Mouse (Mus musculus) frontal cortex, postnatal 14 days (tissue): ENCODE measurements at regions not wholly inside any gene's neighbourhood (a gene's known extent, or its start where the extent isn't known, plus 50 kb on each side); places are given as distances from the start of the nearest gene placed in this dataset.

ENCODE experiments used
- DNase-seq, 2 experiments: peaks; one replicate each; pipeline ENCODE4 v3.0.0; 2022; ENCODE audit warnings: low spot score in 2 of 2

DNA sequence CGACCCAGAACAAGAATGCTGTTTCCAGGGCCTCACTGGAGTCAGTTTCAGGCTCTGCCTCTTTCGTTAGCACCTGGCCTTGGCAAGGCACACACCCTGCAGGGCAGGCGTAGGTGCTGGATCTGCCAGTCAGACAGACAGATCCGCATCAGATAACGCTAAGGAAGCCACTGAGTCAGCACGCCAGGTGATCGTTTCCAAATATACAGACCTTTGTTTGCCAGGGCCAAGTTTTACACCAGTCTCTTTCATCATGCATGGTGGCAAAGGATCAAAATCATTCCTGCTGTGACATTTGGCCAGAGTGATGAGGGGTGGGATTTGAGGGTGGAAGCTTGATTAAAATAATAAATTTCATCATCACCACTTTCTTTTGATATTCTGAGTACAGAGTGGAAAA is 411.0 kb downstream of the Ofcc1 start:
- no peak for DNase-seq

DNA sequence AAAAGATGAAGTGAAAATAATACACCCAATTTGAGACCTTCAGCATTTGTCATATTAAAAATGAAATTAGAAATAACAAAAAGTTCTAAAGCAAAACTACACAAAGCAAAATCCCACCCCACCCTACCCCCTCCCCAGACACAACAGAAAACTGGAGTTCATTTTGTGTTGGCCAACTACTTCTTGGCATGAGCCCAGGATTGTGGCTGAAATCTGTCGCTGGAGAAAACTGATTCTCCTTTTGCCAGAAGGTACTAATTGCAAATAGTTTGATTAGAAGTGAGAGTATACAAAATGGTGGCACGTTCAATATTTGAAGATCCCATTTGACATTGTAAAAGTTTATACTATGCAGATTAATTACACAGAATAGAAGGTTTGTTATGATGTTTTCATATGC is 426.0 kb downstream of the Ofcc1 start:
- DNase-seq = no peak

DNA sequence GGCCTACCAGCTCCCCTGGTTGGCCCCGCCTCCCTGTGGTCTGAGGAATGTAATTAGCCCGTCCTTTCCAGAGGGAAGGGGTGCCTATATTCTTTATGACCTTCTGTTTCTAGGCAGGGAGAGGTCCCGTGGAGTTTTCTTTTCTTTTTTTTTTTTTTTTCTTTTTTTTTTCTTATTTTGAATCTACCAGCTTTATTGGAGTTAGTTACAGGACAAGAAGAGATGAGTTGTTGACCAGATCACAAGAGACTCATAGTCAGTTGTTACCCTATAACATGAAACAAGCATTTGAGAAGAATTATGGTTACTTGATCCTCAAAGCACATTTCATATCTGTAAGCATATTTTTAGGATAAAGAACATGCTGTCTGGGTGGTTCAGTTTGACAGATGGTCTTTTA is 429.8 kb downstream of the Ofcc1 start:
- no peak for DNase-seq

DNA sequence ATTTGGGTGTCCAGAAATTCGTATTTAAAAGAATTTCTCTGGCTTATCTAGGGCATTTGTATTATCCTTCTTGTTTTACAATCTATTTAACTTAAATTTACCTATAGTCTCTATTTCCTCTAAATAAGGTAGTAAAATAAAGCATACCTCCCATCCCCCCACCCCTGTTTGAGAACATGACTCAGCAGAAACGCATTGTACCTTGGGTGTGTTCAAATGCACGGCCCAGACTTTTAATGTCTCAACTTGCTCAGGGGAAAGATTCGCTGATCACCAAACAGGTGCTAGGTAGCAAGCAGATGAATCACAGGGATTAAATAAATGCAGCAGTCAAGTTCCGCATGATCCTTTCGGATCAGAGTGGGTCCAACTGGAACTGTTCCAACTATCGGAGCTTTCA is 432.7 kb downstream of the Ofcc1 start:
- DNase-seq = no peak

DNA sequence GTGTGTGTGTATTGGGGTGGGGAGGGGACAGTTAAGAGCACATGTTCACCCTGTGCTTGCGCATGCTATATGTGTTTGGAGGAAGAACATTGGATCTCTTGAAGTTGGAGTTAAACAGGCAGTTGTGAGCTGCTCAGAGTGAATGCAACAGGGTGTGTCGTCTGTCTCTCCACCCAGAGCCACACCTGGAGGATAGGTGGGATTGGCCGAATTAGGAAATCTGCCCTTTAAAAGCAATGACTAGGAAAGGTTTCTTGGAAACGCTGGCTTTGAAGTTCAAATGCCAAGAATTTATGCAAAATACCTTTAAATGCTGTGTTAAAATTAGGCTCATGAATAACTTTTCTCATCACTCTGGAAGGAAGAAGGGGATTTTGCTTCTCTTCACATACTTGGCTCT is 436.9 kb downstream of the Ofcc1 start:
- no peak for DNase-seq

DNA sequence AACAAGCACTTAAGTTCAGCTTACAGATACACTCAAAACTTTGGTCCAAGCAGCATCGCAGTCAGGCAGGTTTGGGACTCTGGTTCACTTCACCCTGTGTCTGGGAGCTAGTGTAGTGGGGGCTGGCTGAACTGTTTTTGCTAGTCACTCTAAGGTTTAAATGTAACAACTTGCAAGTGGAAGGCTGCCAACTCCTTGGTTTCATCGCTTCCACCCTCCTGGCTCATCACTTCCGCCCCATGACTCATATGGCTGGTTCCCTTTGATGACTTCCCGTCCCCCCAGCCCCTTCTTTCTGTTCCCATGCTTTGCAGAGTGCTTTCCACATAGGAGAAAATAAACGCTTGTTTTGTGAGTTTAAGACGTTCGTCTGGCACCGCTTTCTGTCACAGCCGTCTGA is 438.1 kb downstream of the Ofcc1 start:
- DNase-seq = peak in 1 of 2 experiments; percentile 15

DNA sequence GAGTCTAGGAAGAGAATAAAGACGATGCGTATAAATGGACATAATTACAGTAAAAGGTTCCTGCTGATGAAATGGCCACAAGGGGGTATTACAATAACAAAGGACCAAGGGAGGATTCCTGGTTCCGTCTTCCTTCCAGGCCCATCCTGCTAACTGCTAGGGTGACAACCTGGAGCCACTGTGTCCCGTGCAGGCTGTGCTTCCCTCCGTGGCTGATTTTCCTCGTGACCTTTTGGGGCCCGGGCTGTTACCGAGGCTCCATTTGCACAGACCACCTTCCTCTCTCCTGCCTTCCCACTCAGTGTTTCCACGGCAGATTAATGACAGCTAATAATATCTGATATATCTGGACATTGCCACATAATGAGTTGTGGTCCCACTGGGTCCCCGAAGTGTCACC is 453.5 kb downstream of the Ofcc1 start:
- DNase-seq = no peak

DNA sequence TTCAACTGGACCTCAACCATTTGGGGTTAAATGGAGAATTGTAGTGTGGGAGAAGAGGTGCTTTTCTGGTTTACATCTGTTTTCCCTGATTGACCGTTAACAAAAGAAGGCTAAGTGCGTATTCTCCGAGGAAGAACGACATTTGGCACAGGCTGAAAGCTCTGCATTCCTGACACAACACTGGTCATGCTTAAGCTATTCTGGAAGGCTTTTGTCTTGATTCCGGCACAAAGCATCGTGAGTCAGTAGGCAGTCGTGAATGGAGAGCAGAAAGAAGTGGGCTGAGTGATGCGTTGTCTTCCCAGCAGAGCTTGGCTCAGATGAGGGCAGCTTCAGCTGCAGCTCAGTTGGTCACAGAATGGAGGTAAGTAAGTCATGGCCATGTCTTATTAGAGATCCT is 457.0 kb downstream of the Ofcc1 start:
- DNase-seq = no peak

DNA sequence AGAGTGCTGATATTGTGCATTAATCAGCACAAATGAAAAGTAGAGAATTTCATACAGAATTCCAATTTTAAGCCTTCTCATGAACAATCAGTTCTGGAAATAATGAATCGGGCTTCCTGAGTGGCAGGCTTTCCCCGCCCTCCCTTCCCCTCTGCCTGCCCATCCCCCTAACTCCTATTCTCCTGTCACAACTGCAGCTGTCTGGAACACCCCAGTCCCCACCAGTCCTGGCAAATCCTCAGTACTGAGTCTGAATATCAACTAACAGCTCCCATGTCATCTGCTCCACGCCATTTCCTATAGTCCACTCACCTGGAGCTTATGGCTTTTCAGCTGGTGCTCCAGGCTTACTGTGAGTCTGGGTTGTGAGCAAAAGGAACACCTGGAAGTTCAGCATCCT is 457.9 kb downstream of the Ofcc1 start:
- no peak for DNase-seq

DNA sequence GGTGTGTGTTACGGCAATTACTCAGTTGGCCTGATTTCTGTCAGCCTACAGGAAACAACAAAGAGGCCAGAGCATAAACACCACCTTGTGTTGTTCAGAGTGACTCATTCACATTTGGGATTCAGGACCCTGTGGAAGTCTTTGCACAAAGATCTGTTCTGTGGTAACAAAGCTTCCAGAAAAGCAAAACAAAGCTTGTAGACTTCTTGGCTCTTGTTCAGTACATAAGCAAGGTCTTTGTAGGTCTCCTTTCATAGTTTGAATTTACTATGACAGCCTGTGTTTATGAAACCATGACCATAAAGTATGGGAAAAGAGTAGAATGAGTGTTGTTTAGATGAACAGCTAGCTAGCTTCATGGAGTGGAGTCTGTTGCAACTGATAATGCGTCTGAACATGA is 461.9 kb downstream of the Ofcc1 start:
- DNase-seq = no peak

DNA sequence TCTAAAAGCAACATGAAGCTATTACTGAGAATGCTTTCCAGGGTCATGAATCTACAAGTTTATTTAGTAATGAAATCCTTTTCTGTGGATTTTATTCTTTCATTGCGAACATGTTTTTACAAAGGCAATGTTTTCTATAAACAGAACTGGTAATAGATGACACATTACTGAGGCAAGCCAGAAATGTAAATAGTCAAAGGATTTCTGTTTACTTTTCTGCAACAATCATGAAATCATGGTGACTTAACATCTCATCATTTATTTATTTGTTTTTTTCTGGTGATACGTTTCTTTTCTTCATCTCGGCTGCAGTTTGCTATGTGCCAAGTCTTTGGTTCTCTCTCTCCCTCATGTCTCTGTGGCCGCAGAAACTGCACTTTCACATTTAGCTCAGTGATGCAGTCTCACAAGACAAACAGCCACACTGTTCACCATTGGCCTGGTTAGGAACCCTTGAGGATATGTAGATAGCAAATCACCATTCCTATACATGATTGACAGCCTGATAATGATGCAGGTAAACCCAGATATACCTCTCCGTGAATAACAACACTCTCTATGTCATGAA is 462.8 kb downstream of the Ofcc1 start:
- no peak for DNase-seq

DNA sequence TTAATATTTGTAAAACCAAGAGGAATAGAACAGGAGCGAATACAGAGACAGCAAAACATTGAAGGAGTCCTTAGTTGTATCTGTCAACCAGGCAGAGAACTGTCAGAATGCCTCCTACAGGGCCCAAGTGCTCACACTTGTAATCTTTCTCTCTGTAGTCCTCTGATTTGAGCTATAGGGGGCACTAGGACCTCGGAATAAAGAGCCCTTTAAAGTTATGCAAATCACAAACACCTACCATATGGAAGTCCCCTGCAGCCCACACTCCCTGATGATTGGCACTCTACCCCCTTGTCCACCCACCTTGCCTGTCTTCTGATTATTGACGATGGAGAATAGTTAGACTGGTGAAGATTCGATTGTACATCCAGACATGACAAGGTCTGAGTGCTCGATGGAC is 467.1 kb downstream of the Ofcc1 start:
- DNase-seq = no peak

DNA sequence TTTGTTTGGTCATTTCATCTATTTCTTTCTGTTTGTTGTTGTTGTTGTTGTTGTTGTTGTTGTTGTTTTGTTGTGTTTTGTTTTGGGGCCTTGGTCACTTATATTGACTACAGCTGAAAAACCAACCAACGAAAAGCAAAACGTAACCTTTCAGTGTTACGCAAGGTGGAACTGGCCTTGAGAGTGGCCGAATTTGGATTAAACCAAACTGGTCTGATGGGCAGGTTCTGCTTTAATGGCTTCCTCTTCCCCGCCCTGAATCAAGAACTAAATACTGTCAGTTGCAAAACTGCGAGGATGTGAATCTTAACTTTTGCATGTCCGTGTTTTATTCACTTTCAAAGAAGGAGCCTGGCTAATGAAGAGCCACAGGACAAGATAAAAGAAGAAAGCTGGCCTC is 480.2 kb downstream of the Ofcc1 start:
- DNase-seq = no peak

DNA sequence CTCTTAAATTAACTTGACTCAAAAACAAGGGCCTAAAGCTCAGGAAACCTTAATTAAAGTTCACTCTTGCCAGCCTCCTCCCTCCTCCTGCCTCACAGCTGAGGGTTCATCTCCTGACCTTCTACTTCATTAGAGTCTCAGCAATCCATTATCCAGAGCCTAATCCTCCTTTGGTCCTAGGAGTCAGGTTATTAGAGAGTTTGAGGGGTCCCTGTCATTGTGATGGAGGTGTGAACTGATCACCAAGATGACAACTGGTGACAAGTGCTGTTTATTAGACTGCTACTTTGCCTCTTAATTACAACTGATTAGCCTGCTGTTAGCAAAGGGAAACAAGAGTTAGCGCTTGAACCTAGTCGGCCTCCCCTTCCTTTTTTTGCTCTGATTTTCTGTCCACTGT is 481.1 kb downstream of the Ofcc1 start:
- DNase-seq = no peak

DNA sequence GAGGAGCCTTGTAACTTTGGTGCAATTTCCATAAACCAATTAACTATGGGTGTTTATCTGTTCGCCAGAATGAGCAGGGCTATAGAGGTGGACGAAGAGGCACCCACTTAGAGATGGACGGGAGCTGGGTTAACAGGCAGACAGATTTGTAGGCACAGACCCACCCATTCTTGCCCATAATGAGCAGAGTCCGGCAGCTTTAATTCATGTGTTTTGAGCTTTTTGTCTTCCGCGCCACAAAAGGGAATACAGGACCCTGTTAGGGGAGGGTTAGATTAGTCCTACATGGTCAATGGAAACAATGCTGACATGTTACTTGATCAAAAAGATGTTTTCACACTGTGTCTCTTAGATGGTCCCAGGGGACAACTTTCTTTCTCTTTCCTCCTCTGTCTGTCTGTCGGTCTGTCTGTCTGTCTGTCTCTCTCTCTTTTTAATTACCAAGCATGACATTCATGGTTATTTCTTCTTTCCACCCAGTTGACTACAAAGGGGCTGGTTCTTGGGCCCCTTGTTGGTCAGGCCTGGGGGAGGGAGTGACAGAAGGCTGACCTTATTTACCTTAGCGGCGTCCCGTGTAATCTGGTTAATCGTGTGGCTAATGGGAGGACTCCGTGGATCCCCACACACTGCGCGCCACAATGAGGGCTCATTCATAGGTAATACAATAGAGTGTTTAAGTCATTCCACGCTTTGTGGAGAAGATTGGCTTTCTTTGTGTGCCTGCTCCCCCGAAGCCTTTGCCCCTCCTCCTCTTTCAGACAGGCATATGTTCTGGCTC is 483.7 kb downstream of the Ofcc1 start:
- DNase-seq = no peak

DNA sequence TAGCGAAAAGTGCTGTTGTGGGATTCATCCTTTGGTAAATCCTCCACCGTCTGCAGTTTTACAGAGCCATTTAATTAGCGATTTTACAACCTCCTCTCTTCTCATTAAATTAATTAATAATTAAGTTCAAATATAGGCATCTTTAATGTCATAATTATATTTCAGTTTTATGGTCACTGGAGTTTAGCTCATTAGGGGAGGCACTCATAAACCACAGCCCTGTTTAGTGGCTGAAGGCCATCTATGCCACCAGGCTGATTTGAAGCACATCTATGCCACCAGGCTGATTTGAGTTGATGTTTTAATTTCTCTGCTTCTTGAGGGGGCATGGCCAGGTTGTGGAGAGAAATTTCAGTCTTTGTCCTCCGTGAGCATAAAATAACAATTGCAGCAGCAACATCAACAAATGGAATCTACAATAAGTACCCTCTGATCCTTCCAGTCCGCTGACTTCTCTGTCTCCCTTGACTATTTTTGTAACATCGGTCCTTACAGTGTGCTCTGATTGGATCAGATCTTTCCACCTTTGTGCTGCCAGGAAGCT is 508.9 kb downstream of the Ofcc1 start:
- DNase-seq = no peak

DNA sequence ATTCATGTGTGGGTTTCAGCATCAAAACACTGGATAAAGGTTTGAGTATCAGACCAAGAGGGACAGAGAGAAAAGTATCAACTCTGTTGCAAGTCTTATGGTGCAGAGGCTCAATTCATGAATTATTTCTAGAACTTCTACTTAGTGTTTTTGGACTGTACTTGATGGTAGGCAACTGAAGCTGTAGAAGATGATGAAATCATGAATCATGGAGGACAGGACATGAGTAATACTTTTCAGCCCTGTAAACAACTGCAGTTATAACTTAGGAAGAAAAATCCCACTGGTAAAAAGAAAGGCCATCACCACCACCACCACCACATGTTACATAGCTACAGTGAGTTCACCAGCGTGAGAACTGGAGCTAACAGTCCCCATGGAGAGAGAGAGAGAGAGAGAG is 511.9 kb downstream of the Ofcc1 start:
- DNase-seq = no peak

DNA sequence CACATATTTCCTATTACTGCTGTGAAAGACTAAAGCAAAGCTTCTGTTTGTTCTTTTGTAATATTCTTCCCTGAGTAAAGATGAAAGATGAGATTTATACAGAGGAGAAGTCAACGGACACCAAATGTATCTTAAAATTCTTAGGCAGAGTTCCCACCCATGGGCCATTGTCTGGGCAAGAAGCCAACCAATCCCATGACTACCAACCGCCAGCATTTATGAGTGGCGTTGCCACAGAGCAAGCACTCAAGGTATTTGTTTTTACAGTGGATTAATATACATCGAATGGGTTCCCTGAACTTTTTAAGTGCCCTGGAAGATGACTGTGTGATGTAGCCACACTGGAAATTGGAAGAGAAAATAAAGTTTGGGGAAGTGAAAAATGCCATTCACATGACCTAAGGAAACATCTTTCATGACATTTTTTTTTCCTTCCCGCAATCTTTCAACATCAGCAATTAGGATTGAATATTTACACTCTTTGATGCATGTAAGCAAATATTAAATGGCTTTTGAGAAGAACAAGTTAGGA is 525.1 kb downstream of the Ofcc1 start:
- DNase-seq = no peak

DNA sequence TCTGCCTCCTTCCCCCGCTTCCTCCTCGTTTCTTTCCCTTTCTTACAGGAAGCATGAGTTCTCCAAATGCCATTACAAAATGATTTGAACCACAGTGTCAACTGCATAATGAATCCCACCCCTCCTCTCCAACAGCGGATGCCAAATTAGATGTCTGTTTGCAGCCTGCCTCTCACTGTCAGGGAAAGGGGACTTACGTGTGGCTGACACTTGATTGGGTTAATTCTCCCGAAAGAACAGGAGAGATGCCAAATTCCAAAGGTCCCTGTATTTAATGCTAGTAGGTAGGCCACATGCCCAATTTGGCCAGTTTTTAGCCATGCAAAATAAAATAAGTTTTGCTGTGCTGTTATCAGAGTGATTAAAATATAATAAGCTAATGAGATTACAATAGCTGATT is 525.9 kb downstream of the Ofcc1 start:
- DNase-seq = no peak

DNA sequence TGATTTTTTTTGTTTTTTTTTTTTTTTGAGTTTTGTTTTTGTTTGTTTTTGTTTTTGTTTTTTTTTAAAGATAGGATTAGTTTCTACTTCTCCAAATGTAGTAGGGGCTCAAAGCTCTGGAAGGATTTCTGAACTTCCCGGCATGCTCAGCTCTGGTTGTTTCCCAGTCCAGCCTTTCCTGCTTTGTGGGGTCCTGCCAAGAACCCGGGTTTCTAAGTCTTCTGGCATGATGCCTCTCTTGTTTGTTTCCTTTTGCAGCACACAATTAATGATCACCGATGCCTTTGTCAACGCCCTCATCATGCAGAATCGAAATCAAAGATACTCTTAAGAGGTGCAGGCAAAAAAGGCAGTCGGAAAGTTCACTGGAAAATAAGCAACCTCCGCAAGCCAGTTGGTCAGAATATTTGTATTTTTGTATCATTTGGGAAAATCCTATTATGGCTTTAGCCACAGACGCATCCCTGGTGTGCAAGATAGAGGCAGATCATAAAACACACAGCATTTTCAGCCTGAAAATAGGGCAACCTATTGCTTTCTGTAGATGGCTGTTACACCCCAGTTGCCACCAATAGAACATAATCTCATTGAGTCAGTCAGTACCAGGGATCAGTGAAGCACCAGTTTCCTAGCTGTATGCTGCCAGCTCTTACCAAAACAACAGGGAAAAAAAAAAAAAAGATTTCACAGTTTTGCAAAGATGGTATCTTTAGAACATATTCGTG is 526.6 kb downstream of the Ofcc1 start:
- no peak for DNase-seq

DNA sequence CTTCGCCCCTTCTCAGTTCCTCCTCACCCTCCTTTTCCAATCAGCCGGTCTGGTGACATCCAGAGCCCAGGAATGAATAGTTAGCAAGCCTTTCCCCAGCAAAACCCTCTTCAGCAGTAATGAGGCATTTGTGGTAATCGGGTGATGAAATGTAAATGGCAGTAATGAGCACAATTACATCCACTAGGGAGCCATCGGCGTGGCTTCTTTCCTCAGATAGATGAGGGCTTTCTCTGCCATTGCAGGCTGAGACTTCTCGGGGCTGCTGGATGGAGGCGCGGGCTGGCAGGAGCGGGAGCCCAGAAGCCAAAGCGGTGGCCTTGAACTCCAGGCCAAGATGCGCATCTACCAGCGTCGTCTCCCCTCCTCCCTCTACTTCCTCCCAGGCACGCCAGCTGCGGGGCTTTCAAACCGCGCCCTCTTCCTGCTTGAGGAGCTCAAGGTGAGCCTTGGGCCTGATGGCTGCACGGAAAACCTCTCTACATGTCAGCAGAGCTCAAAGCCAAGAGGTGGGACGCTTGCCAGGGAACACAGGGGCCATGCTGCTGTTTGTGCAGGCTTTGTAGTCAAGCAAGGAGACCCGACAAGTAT is 537.2 kb downstream of the Ofcc1 start:
- peak in 1 of 2 experiments; percentile 8 for DNase-seq

DNA sequence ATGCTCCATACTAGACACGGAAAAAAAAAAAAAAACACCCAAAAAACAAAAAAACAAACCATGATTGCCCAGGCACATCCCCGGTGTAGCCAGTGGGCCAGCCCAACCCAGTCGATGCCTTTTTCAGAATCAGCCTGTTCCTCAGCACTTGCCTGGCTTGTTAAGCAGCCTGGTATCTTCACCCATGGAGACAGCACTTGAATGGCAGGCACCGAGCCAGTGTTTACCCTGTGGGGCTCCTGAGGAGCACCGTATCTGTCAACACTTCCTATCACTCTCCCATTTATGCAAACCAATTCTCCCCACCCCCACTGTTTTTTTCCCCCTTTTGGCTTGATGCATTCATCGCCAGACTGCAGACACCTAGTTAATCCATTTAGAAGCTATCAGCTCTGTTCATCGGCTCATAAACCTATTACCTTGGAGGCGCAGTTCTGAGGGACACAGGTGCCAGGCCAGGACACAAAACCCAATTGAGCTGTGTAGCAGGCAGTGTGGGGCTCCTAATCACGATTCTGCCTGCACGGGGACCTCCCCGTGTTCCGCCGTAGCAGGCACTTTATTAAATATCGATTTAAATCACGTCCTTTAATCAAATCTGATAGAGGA is 537.8 kb downstream of the Ofcc1 start:
- no peak for DNase-seq
